Mouse (Mus musculus) gastrocnemius, postnatal 36 days (tissue): ENCODE results near the gene Pus10. TPM values are rescaled to one million over a fixed set of nuclear protein-coding genes. Genes with fewer than 3 reads are reported as not detected.

ENCODE experiments used
- DNase-seq, 2 experiments: peaks; one replicate each; pipeline ENCODE4 v3.0.0; 2022
- intact Hi-C: fragments of 180-260 bp; cut with DNase I; formaldehyde crosslinking; loops from one replicate; pipeline ENCODE4 v1.15.1; 2025
- total RNA-seq, 2 experiments: library from RNA; stranded (reverse); gene quantifications; 2 replicates each; pipeline ENCODE4 v1.2.3; 2021

The Pus10 gene
- total RNA-seq, 2 experiments from 2014 or later: 15.2 to 15.9 TPM

- no peak for DNase-seq
- intact Hi-C loops: no loop called here
These were observed 21.2 kb downstream of the Pus10 start for GRCm38 (mm10) chr11:23686671-23687070.

DNA sequence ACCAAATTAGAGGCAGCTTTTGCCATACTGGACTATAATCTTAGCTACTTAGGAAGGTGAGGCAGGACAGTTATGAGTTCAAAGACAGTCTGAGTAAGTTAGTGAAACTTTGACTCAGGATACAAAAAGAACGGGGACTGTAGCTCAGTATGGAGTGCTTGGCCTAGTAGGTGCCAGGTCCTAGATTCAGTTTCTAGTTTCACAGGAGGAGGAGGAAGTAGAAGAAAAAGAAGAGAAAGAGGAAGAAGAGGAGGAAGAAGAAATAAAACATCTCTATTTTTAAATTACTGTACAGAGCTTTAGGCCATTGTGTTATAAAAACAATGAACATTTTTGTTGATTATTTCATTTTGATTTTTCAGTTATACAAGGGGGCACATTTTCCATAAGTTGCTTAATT is 22.6 kb downstream of the Pus10 start:
- DNase-seq: no peak
- intact Hi-C loops: no loop called here

DNA sequence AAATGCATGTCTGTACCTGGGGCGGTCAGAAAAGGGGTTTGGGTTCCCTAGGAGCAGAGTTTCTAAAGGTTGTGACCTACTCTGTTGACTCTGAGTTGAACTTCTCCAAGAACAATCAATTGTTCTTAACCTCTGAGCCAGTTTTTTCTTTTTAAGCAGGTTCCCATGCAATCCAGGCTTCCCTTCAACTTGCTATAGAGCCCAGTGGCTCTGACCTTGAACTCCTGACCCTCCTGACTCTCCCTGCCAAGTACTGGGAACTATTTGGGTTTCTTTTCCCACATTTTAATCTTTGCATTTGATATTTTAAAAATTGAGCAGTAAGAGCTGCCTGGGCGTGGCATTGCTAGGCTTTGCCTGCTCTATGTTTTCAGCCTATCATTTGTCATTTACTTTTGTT is 27.8 kb downstream of the Pus10 start:
- intact Hi-C loops: no loop called here
- DNase-seq: no peak

GRCm38 (mm10) chr11:23695847-23696246 is 30.4 kb downstream of the Pus10 start:
- intact Hi-C loops: no loop called here

DNA sequence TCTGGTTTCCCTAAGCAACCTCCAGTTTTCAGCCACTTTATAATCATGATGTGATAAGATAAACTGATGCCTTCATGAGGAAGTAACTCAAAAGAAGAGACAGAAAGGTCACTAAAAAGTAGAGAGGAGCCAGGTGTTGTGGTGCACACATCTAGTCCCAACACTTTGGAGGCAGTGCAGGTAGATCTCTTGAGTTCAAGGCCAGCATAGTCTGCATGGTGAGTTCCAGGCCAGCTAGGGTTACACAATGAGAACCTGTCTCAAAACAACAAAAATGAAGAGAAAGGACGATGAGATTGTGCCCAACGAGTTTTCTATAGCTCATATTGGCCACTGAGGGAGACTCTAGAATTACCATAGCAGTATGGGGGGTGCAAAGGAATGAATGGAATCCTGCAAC is 33.1 kb downstream of the Pus10 start:
- intact Hi-C loops: no loop called here
- DNase-seq: no peak

More at GRCm38 (mm10) chr11:23695847-23696246, 30.4 kb downstream of the Pus10 start:
- DNase-seq: no peak

DNA sequence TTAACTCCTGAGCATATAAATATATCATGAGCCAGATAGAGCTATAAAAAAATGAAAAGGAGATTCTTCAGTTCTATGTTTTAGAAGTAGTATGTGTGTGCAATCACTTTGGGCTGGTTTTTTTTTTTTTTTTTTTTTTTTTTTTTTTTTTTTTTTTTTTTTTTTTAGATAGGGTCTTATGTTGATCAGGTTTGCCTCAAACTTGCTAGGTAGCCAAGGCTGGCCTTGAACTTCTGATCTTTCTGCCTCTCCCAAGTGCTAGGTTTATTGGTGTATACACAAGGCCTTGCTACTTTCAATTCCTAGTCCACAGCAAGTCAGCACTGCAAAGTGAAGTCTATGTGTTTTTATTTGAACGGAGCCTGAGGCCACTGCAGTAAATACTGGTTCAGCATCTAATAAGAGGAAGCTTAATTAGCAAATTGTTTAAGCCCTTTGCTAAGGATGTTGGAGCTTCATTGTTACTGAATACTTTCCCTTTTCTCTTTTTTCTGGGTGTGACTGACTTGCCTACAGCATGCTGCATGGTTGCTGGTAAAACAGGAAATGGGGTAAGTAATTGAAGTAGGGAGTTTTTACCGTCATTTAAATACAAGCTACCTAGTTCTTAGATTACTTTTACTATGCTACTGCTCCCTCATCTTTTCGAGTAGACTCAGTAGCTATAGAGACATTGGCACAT is 34.1 kb downstream of the Pus10 start:
- no peak for DNase-seq
- intact Hi-C loops: no loop called here

GRCm38 (mm10) chr11:23701831-23702230 is 36.4 kb downstream of the Pus10 start:
- no peak for DNase-seq
- intact Hi-C loops: no loop called here

GRCm38 (mm10) chr11:23704604-23705294 is 39.3 kb downstream of the Pus10 start:
- intact Hi-C loops: no loop called here
- no peak for DNase-seq

DNA sequence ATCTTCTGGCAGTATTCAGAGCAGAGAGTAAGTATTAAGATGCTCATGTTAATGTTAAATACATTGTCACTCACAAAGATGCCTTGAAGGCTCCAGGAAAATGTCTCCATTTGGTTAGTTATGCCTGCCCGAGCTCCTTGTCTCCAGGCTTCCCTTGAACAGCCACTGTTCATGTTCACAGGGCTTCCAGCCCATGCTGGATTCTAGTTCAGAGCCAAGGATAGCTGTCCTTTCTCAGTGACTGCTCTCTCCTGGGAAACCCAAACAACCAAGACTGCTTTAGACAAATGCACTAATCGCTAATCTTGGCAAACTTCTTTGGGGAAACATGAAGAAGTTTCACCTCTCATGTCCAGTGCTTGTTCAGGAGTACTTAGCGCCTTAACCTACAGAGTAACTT is 46.8 kb downstream of the Pus10 start:
- DNase-seq: no peak
- intact Hi-C loops: no loop called here

DNA sequence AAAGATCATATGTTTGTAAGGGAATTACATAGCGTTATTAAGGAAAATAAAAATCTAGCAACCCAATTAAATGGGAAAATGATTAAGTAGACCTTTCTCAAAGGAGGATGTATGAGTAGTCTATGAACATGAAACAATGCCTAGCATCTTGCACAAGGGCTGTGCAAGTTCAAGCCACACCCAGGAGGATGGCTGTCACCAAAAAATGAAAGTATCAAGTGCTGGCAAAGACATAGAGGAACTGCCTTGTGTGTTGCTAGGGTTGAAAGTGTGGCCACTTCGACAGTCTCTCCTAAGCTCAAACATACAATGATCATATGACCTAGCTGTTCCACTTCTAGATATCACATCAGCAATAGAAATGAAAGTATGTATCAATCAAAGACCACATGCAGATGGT is 53.4 kb downstream of the Pus10 start:
- intact Hi-C loops: no loop called here
- DNase-seq: no peak

GRCm38 (mm10) chr11:23719825-23720224 is 54.4 kb downstream of the Pus10 start:
- DNase-seq: no peak
- intact Hi-C loops: no loop called here

DNA sequence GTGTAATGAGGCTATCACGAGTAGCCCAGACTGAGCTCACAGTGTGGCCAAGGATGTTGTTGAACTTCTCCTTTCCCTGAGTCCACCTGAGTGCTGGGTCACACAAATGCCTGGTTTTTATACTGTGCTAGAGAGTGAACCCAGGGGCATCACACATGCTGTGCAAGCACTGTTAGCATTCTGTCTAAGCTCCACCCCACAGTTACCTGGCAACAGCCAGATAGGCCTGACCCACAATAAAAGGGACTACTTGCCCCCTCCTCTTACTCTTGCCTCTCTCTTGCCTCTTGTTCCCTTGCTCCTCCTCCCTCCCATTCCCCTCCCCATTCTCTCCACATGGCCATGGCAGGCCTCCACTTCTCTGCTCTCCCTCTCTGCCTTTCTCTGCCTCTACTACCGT is 56.9 kb downstream of the Pus10 start:
- DNase-seq: no peak
- intact Hi-C loops: no loop called here

DNA sequence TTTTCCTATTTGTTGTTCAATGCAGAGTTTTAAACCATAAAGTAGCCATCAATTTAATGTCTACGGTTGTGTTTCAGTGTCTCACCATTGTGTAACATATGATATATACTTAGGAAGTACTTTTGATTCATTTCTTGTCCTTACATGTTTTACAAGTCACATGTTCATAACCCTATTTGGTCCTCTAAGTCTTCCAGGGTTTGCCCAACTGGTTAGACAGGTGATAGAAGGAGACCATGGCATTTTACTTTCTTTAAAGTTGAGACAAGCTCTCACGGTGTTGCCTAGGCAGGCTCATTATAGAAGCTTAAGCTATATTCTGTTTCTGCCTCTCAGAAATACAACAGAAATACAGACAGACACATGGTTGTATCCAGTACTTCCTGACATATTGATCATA is 60.4 kb downstream of the Pus10 start:
- intact Hi-C loops: no loop called here
- DNase-seq: no peak

DNA sequence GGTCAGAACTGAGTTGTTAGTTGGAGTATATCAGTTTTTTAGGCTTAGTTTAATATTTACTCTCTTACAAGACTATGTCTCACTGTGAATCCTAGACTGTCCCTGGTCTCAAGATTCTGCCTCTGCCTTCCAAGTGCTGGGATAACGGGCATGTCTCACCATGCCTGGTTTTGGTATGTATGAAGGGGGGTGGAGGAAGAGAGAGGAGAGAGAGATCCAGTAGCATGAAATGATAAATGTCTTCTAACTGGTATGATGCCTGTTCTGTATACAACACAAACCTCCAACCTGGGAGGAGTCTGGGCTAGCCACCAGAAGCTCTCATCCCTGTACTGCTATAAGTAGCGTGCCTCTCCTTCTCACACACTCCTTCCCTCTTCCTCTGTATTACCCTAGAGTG is 61.0 kb downstream of the Pus10 start:
- intact Hi-C loops: no loop called here
- DNase-seq: no peak

GRCm38 (mm10) chr11:23728186-23728585 is 62.7 kb downstream of the Pus10 start:
- DNase-seq: no peak
- intact Hi-C loops: no loop called here

DNA sequence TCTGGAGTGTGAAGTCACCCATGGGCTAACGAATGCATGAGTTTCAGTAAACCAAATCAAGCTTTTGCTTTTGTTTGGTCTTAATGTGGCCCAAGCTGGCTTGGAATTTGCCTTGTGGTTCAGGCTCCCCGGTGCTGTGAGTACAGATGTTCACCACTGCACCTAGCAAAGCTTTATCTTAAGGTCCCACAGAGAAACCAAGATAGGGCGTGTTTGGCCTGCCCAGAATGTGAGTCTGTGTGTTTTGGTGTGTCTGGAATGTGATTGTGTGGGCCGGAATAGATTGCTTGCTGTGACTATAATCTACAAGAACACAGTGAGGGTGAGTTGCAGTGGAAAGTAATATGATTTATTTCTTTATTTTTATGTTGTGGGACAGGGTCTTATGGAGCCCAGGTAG is 64.6 kb downstream of the Pus10 start:
- intact Hi-C loops: no loop called here
- DNase-seq: no peak

- DNase-seq: no peak
- intact Hi-C loops: no loop called here
These were observed 67.4 kb downstream of the Pus10 start for GRCm38 (mm10) chr11:23732840-23733239.

DNA sequence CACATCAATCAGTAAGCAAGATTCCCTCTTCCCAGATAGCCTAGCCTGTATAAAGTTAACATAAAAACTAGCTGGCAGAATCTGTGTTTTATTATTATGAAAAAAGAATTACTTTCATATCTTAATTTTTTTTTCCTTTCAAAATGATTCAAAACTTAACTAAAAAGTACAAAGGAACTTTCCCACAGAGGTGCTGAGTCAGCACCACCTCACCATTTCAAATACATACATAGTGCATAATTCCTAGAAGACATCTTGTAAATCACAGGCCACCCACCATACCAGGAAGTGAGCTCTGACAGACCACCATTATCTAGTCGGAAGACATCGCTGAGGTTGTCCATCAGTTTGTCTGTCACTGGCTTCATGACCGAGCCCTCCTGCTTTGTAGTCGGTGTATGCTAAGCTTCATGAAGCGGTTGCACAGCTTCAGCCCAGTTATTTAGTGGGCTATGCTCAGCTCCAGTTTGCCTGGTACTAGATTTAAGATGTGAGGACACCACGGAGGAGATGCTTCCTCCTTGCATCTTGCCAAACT is 69.3 kb downstream of the Pus10 start:
- DNase-seq: no peak
- intact Hi-C loops: no loop called here

GRCm38 (mm10) chr11:23735820-23736470 is 70.5 kb downstream of the Pus10 start:
- intact Hi-C loops: no loop called here

GRCm38 (mm10) chr11:23740895-23741294 is 75.4 kb downstream of the Pus10 start:
- intact Hi-C loops: no loop called here

More at GRCm38 (mm10) chr11:23735820-23736470, 70.5 kb downstream of the Pus10 start:
- no peak for DNase-seq

DNA sequence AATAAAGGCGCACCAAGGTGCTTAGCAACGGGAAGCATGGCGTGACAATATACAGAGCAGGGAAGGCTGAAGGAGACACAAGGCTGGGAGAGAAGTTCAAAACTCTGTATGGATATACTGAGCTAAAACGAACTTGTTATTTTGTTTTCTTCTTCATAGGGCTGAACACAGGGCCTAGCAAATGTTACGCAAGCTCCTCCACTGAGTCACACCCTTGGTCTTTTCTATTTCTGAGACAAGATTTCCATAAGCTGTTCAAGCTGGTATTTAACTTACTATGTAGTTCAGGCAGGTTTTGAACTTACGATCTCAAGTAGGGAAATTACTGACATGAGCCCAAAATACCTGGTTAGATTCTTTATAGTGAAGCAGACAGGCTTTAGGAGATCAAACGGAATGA is 75.9 kb downstream of the Pus10 start:
- intact Hi-C loops: no loop called here
- DNase-seq: no peak

More at GRCm38 (mm10) chr11:23740895-23741294, 75.4 kb downstream of the Pus10 start:
- DNase-seq: no peak
